Mouse (Mus musculus) kidney, adult 2 months (tissue): ENCODE results near the gene Samd4b.

ENCODE experiments used
- CTCF ChIP-seq: fragments of 200-500 bp; conservative IDR thresholded peaks from 2 replicates; pipeline ENCODE4 v1.5.1; 2011; ENCODE audit warnings: low read depth, mild to moderate bottlenecking, control low read depth, low read length, moderate library complexity, mixed read lengths; ENCODE audit not compliant: insufficient read depth, insufficient read length
- POLR2A ChIP-seq: fragments of 200-500 bp; IDR thresholded peaks from one replicate; pipeline ENCODE4 v1.6.1; 2011; ENCODE audit warnings: low read depth, low read length, control low read depth

- TF ChIP-seq CTCF: no peak
- no peak for TF ChIP-seq POLR2A
These were observed 720 bp downstream of the Samd4b start for GRCm38 (mm10) chr7:28597277-28597570.
